Mouse (Mus musculus): ENCODE measurements around the gene Gm3543. TPM values are rescaled to one million over a fixed set of nuclear protein-coding genes. Genes with fewer than 3 reads are reported as not detected.

Gm3543 gene
- polyA plus RNA-seq (2012) = not detected in 2 replicates

DNA sequence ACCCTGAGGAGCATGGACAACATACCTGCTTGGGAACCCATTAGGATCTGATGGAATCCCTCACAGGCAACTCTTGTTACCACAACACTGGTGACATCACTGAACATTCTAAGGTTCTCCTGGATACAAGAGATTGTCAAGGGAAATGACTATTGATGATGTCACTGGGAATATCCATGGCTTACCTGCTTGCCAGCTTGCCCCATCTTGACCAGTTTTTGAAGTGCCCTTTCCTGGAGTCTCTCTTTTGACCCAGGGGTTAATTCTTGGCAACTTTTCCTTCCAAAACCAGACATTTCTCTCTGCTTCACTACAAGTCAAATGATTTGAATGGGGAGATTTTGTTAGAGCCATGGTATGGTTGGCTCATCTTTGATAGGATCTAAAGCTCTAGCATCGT lies at the start of gene Gm3543:
Gm3543 (minus strand) TSS at position 101 of the 400 bp plus-strand sequence.

GRCm38 (mm10) chr14:41967827-41968226 lies 15.3 kb downstream of the Gm3543 start, which contains the start of gene Gm6401:
TSS of gene Gm6401 (minus strand) at chr14:41967927.

GRCm38 (mm10) chr14:41943695-41944094 lies 39.4 kb downstream of the Gm3543 start, which contains the start of gene 1700024B05Rik:
TSS of gene 1700024B05Rik (plus strand) at chr14:41943995.

Other genes with a start within 250 kb of the Gm3543 start
- not detected in 2 replicates for gene Gm7929, start 232.7 kb downstream of the Gm3543 start, polyA plus RNA-seq (2012)
- not detected in 2 replicates for gene Gm47189, start 210.9 kb downstream of the Gm3543 start, polyA plus RNA-seq (2012)
- gene Gm7980, start 76.0 kb downstream of the Gm3543 start, polyA plus RNA-seq (2012) = not detected in 2 replicates
- gene 1700049E17Rik1, start 58.4 kb downstream of the Gm3543 start, polyA plus RNA-seq (2012) = not detected in 2 replicates
- not detected in 2 replicates for gene 1700024B05Rik, start 39.3 kb downstream of the Gm3543 start, polyA plus RNA-seq (2012)
- not detected in 2 replicates for gene Gm6401, start 15.4 kb downstream of the Gm3543 start, polyA plus RNA-seq (2012)
- not detected in 2 replicates for gene Gm7951, start 134.0 kb upstream of the Gm3543 start, polyA plus RNA-seq (2012)
- gene Gm17027, start 179.3 kb upstream of the Gm3543 start, polyA plus RNA-seq (2012) = not detected in 2 replicates
- gene Gm3573, start 207.5 kb upstream of the Gm3543 start, polyA plus RNA-seq (2012) = not detected in 2 replicates

All from megakaryocyte-erythroid progenitor cell, adult 5 weeks (primary cell).